Mouse (Mus musculus): Measurements from ENCODE around the gene Batf2. TPM values are rescaled to one million over a fixed set of nuclear protein-coding genes. Genes with fewer than 3 reads are reported as not detected.
"Not testable (repeated sequence)": the region's sequence is repeated elsewhere in the genome, so short reads cannot be mapped to it uniquely, and the experiment has no call there.

Gene Batf2
- total RNA-seq, 2 experiments from 2014 or later: 0.51 to 1.2 TPM

DNA sequence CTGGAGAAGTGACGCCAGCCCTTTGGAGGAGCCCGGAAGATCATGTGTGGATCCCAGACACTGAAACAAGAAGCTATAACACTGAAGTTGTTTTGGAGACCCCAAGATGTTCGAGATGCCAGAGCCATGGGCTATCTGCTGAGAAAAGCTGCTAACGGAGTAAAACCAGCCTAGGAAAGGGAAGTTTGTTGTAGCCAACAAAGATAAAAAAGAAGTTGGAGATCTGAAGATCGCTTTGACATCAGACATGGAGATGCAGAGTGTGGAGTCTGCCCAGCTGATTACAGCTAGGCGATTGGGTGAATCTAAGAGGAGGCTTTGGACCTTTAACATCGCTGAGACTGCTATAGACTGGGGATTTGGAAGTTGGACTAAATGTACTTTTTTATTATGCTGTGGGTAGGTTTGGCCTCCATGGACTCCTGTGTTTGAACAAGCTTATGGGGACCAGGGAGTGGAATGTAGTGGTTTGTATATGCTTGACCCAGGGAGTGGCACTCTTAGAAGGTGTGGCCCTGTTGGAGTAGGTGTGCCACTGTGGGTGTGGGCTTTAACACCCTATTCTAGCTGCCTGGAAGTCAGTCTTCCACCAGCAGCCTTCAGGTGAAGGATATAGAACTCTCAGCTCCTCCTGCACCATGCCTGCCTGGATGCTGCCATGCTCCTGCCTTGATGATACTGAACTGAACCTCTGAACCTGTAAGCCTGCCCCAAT lies 10.2 kb upstream of the Batf2 start:
- DNase-seq (ENCODE audit: low spot score in 2 of 2): not testable (repeated sequence)

DNA sequence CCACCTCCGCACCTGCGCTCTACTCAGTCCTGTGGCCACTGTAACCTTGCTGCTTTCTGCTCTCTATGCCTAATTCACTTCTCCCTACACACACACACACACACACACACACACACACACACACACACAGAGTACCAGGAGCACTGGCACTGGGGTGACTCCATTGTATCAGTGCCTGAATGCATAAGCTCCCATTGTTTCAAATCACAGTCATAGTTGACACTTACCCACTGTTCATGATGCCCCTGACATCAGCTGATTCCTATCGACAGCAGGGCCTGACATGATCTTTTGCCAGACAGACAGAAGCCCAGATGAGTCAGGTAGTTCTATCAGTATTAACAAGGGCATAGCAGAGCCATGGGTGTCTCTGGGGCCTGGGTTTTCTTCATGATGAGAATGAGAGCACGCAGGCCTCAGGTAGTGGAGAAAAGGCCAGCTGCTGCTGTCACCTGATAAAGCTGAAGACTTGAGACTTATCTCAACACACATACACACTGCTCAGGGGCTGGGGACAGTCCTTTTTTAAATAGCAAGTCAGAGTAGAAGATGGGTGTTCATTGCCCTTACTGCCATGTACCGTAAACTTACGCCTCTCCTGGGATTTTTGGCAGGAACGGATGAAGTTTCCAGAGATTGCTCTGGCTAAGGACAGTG lies 8.5 kb upstream of the Batf2 start:
- DNase-seq (ENCODE audit: low spot score in 2 of 2): no peak

- DNase-seq (ENCODE audit: low spot score in 2 of 2): not testable (repeated sequence)
These were observed 7.6 kb upstream of the Batf2 start for GRCm38 (mm10) chr19:6133197-6133596.

- no peak for DNase-seq (ENCODE audit: low spot score in 2 of 2)
These were observed 4.4 kb upstream of the Batf2 start for GRCm38 (mm10) chr19:6136397-6136796.

DNA sequence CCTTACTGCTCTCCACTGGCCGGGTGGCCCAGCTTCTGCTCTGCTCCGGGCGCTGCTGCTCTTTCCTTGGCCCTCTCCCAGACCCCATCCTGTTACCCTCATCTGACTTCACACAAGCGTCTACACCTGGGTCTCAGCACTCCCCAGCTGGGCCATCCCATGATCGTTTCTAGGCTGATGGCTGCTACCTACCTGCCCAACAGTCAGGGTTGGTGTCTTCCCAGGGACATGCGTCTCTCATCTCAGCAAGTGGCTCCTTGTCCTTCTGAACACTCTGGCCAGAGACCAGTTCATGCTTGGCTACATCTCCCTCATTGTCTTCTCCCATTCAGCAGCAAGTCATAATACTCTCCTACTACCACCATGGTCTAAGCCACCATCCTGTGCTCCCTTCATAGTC lies 1.1 kb upstream of the Batf2 start:
- DNase-seq (ENCODE audit: low spot score in 2 of 2): no peak

DNA sequence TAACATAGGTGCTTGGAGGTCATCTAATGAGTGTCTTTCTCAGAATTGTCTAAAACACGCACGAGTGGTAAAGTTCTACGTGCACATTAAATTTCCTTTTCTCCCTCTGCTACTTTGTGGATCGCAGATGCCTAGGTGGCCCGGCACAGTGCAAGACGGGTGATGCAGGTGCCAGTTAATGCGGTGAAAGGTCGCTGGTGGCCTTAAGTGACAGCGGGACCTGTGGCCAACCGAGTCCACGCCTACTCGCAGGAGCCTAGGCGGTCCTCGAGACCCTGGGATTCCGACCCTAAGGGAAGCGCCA lies 457 bp upstream of the Batf2 start:
- no peak for DNase-seq (ENCODE audit: low spot score in 2 of 2)

DNA sequence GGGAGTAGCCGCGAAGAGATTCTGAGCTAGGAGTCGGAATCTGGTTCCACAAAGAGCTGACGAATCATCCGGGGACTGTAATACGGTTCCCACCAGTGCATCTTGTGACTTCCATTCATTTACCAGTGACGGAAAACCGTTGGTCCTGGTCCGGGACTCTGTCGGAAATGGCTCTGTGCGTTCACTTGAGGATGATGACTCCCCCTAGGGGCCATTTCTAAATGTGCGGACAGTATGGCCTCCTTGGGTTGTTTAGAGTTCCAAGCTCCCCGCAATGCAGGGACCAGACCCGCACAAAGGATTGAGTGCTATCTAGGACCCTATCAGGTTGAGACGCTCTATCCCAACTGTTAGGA lies 589 bp downstream of the Batf2 start, which contains the start of gene Arl2:
Arl2 (minus strand) TSS at position 155 of the 356 bp plus-strand sequence.
- peak; percentile 74 to 76 for DNase-seq (ENCODE audit: low spot score in 2 of 2)

GRCm38 (mm10) chr19:6144842-6145241 lies 4.1 kb downstream of the Batf2 start:
- no peak for DNase-seq (ENCODE audit: low spot score in 2 of 2)

- DNase-seq (ENCODE audit: low spot score in 2 of 2): no peak
These were observed 14.4 kb downstream of the Batf2 start for GRCm38 (mm10) chr19:6155174-6155573.

DNA sequence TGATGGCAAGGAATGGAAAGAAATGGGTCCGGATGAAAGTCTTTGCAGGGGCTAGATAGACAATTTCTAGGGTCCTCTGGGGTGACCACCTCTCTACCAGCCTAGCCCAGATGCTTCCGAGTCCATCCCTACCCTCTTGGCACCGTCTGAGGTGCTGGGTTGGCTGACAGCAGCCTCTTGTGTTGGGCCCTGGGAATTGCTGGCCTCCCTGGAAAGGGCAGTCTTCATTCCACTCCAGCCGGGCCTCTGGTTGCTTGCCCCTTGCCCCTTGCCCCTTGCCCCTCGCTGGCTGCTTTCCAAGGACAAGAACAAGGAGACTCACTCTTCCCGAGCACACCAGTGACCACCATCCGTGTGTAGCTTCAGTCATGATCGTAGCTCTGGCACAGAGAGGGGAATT lies 15.6 kb downstream of the Batf2 start:
- DNase-seq (ENCODE audit: low spot score in 2 of 2): no peak

- no peak for DNase-seq (ENCODE audit: low spot score in 2 of 2)
These were observed 16.4 kb downstream of the Batf2 start for GRCm38 (mm10) chr19:6157220-6157619.

DNA sequence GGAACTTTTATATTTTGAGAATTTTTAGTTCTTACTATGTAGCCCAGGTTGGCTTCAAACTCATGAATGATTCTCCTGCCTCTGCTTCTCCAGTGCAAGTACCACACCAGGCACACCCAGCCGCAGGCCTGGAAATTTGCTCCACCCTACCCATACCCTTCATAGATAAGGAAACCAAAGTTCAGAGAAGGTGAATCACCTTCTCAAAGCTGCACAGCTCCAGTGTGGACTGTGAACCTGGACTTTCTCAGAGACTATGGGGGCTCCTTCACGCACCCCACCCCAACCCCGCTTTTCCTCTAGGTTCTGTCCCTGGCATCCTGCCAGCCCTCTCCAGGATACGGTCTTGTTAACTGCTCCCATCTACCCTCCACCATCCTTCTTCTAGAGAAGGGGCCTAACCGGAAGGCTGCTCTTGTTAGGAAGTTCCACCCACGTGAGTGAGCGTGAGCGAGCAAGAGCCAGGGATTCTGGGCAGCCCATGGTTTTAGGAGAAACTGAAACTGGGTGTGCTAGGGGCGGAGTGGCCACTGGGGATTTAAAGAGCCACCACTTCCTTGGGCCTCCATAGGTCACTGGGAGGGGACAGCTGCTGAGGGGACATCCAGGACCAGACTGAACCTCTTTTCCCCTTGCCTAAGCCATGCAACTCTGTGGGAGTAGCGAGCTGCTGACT lies 23.2 kb downstream of the Batf2 start:
- no peak for DNase-seq (ENCODE audit: low spot score in 2 of 2)

GRCm38 (mm10) chr19:6166750-6167149 lies 26.0 kb downstream of the Batf2 start:
- no peak for DNase-seq (ENCODE audit: low spot score in 2 of 2)

- DNase-seq (ENCODE audit: low spot score in 2 of 2): no peak
These were observed 30.4 kb downstream of the Batf2 start for GRCm38 (mm10) chr19:6171215-6171614.

GRCm38 (mm10) chr19:6174771-6175170 lies 34.0 kb downstream of the Batf2 start:
- no peak for DNase-seq (ENCODE audit: low spot score in 2 of 2)

DNA sequence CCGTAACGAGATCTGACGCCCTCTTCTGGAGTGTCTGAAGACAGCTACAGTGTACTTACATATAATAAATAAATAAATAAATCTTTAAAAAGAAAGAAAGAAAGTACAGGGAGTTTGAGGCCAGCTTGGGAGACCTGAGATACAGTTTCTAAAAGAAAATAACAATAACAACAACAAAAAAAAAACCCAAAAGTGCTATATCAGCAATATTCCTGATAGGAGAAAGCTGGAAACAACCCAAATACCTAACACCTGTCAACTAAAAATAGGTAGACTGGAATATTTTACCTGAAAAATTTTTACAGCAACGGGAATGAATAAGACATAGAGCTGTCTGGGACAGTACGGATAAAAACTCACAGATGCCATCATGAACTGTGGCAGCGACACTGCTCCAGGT lies 38.0 kb downstream of the Batf2 start:
- no peak for DNase-seq (ENCODE audit: low spot score in 2 of 2)

- no peak for DNase-seq (ENCODE audit: low spot score in 2 of 2)
These were observed 40.8 kb downstream of the Batf2 start for GRCm38 (mm10) chr19:6181629-6182028.

DNA sequence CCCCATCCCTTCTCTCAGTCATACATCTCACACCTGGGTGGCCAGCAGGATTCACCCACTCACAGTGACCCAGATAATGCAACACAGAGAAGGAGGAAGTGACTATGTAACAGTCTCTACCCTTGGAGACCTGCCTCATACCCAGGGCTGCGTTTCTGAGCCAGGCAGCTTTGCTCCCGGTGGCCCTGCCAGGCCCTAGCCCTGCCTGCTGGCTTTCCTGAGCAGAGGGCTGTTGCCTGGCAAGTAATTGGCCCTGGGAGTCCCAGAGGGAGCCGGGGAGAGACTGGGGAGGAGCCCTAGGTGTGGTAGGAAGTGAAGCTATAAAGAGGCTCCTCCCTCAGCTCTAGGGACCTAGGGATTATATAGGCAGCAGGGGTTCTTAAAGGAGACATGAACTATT lies 41.8 kb downstream of the Batf2 start:
- DNase-seq (ENCODE audit: low spot score in 2 of 2): no peak

DNA sequence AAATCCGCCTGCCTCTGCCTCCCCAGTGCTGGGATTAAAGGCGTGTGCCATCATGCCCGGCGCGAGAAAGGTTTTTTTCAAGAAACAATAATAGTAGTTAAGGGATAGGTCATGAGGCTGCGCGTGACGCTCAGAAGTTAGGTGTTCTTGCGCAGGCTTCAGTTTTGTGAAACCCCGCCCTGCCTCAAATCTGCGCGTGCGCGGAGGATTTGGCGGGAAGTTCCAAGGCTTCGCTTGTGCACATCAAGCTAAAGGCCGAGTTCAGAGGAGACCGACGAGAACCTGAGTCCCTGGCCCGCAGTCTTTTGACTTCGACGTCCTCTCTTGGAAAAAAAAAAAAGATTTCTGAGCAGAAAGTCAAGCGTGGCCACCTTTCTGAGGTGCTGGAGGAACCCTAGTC lies 43.3 kb downstream of the Batf2 start, which contains the start of gene Majin:
Majin (plus strand) TSS at position 258 of the 400 bp plus-strand sequence.
- no peak for DNase-seq (ENCODE audit: low spot score in 2 of 2)

- no peak for DNase-seq (ENCODE audit: low spot score in 2 of 2)
These were observed 63.5 kb downstream of the Batf2 start for GRCm38 (mm10) chr19:6204265-6204664.

- no peak for DNase-seq (ENCODE audit: low spot score in 2 of 2)
These were observed 65.9 kb downstream of the Batf2 start for GRCm38 (mm10) chr19:6206716-6207115.

- DNase-seq (ENCODE audit: low spot score in 2 of 2): no peak
These were observed 75.4 kb downstream of the Batf2 start for GRCm38 (mm10) chr19:6216046-6216705.
